Mouse (Mus musculus) stomach, embryonic 16.5 days (tissue): ENCODE results near the gene Hbs1l. TPM values are rescaled to one million over a fixed set of nuclear protein-coding genes. Genes with fewer than 3 reads are reported as not detected.

Experiments
- ATAC-seq: fragments of 200-750 bp; cut with Nextera tagmentation; 2 replicates; pipeline ENCODE4 v1.8.0; 2017; ENCODE audit warnings: moderate number of reproducible peaks, moderate TSS enrichment; ENCODE audit not compliant: insufficient read depth, low FRiP score
- H3K27ac ChIP-seq: fragments of 300-500 bp; sonication (generic); 2 replicates; pipeline ENCODE4 v1.5.1; 2014; ENCODE audit warnings: low read length
- H3K27me3 ChIP-seq: fragments of 300-500 bp; sonication (generic); 2 replicates; pipeline ENCODE4 v1.6.1; 2014; ENCODE audit warnings: low read length, control low read depth, mixed read lengths; ENCODE audit not compliant: control insufficient read depth, insufficient read depth
- H3K36me3 ChIP-seq: fragments of 300-500 bp; sonication (generic); 2 replicates; pipeline ENCODE4 v1.6.1; 2014; ENCODE audit warnings: low read length; ENCODE audit not compliant: control insufficient read depth, insufficient read depth
- H3K4me1 ChIP-seq: fragments of 300-500 bp; sonication (generic); 2 replicates; pipeline ENCODE4 v1.6.1; 2014; ENCODE audit warnings: low read length, control low read depth, mixed read lengths; ENCODE audit not compliant: control insufficient read depth, insufficient read depth
- H3K4me2 ChIP-seq: fragments of 300-500 bp; sonication (generic); 2 replicates; pipeline ENCODE4 v1.6.1; 2014; ENCODE audit warnings: low read depth, low read length, mixed read lengths
- H3K4me3 ChIP-seq: fragments of 300-500 bp; sonication (generic); replicated peaks from 2 replicates; pipeline ENCODE4 v1.5.1; 2014; ENCODE audit warnings: mild to moderate bottlenecking, low read length
- H3K9ac ChIP-seq: fragments of 300-500 bp; sonication (generic); 2 replicates; pipeline ENCODE4 v1.6.1; 2014; ENCODE audit warnings: low read length
- H3K9me3 ChIP-seq: fragments of 300-500 bp; sonication (generic); replicated peaks from 2 replicates; pipeline ENCODE4 v1.6.1; 2016; ENCODE audit warnings: low read length, control low read depth; ENCODE audit not compliant: control insufficient read depth
- whole genome bisulfite sequencing: fragments of 180-500 bp; shearing (Covaris S2); extraction: QIAGEN DNeasy Blood & Tissue Kit; methylation state at CpG from one replicate; pipeline ENCODE4 v1.1.7; 2014; 5-methylcytosine and 5-hydroxymethylcytosine counted together
- polyA plus RNA-seq: library from polyadenylated mRNA; unstranded; fragments of >200 nt; fragmentation: Nextera tagmentation; extraction: Ambion mirVana; gene quantifications from 2 replicates; pipeline ENCODE4 v1.2.1, GENCODE M21; 2015

The Hbs1l gene
- polyA plus RNA-seq, 1 experiment from 2014 or later, result 92.5 TPM

DNA sequence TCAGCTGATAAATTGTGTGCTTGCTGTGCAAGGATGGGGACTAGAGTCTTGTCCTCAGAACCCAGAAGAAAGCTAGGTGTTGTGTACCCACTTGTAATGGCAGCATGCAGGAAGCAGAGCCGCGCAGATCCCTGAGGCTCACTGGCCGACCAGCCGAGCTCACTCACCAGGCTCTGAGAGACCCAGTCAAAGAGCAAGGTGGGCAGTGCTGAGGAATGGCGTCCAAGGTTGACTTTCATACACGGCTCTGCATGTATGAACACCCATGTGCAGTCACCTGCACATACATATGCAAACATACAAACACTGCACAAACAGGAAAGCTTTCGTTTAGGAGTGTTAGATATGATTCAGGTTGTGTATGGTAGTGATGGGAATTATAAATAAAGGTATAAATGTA, 69.2 kb downstream of the Hbs1l start:
- H3K27ac ChIP-seq, result no peak overlapping the region
- no peak overlapping the region for H3K9ac ChIP-seq
- H3K27me3 ChIP-seq, result no peaks in the 10 kb centered on the region
- ATAC-seq, result no peak
- no peak overlapping the region for H3K4me3 ChIP-seq
- H3K9me3 ChIP-seq, result no peaks in the 10 kb centered on the region
- no peaks in the 10 kb centered on the region for H3K4me1 ChIP-seq
- WGBS, result 94% methylated on average over 7 of the region's 7 CpGs
- no peak overlapping the region for H3K4me2 ChIP-seq
- peaks cover 3% of the 10 kb centered on the region; the same call in 1 of the 2 replicates for H3K36me3 ChIP-seq

DNA sequence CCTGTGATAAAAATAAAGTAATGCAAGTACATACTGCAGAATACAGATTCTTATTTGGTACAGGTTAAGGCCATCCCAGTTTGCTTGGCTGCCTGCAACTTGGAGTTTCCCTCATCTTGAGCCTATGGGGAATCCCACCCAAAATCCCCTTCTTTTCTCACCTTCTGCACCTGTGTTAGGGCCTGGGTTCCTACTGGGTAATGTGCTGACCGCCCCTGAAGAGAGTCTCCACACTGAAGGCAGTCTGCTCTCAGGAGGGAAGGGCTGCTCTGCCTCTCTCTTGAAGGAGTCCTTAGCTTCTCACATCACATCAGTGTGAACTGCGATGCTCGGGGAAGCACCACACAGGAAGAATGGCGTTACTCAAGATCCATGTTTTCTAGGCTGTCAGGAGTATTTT, 70.1 kb downstream of the Hbs1l start:
- WGBS, result 83% methylated on average over 4 of the region's 4 CpGs
- no peak overlapping the region for H3K9ac ChIP-seq
- H3K27ac ChIP-seq, result no peak overlapping the region
- no peaks in the 10 kb centered on the region for H3K4me1 ChIP-seq
- ATAC-seq, result no peak
- no peak overlapping the region for H3K4me2 ChIP-seq
- no peaks in the 10 kb centered on the region for H3K9me3 ChIP-seq
- no peaks in the 10 kb centered on the region for H3K27me3 ChIP-seq
- H3K4me3 ChIP-seq, result no peak overlapping the region
- H3K36me3 ChIP-seq, result peaks cover 3% of the 10 kb centered on the region; the same call in 1 of the 2 replicates

GRCm38 (mm10) chr10:21366471-21366870, 70.7 kb downstream of the Hbs1l start:
- H3K9me3 ChIP-seq, result no peaks in the 10 kb centered on the region
- no peak overlapping the region for H3K4me3 ChIP-seq
- H3K36me3 ChIP-seq, result peaks cover 3% of the 10 kb centered on the region; the same call in 1 of the 2 replicates
- ATAC-seq, result no peak
- no peak overlapping the region for H3K27ac ChIP-seq
- H3K4me1 ChIP-seq, result no peaks in the 10 kb centered on the region
- H3K9ac ChIP-seq, result no peak overlapping the region
- H3K4me2 ChIP-seq, result no peak overlapping the region
- H3K27me3 ChIP-seq, result no peaks in the 10 kb centered on the region
- 68% methylated on average over 3 of the region's 3 CpGs for WGBS

DNA sequence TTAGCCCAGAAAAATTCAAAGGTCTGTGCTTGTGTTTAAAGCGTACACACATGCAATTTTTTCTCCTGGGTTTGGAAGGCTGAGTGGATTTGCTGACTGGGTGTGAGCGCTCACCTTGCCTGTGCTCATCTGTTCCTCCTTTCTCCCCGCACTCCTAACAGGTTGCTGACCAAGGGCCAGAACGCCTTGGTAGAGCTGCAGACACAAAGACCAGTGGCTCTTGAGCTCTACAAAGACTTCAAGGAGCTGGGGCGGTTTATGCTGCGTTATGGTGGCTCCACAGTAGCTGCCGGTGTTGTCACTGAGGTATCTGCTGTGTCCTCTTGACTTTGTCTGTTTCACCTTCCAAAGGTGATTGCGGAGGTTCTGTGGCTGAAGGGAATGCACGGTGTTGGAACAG, 71.7 kb downstream of the Hbs1l start:
- no peaks in the 10 kb centered on the region for H3K4me1 ChIP-seq
- ATAC-seq, result no peak
- no peaks in the 10 kb centered on the region for H3K27me3 ChIP-seq
- no peak overlapping the region for H3K9ac ChIP-seq
- H3K36me3 ChIP-seq, result peaks cover 3% of the 10 kb centered on the region; the same call in 1 of the 2 replicates
- H3K9me3 ChIP-seq, result no peaks in the 10 kb centered on the region
- H3K4me3 ChIP-seq, result no peak overlapping the region
- H3K4me2 ChIP-seq, result no peak overlapping the region
- H3K27ac ChIP-seq, result no peak overlapping the region
- WGBS, result 94% methylated on average over 9 of the region's 9 CpGs

GRCm38 (mm10) chr10:21369586-21369985, 73.8 kb downstream of the Hbs1l start:
- Histone ChIP-seq H3K36me3 (peaks cover 3% of the 10 kb centered on the region; the same call in 1 of the 2 replicates), H3K4me2 (no peak overlapping the region), H3K9ac (no peak overlapping the region), H3K27ac (no peak overlapping the region), H3K4me1 (no peaks in the 10 kb centered on the region), H3K27me3 (no peaks in the 10 kb centered on the region), H3K9me3 (no peaks in the 10 kb centered on the region), H3K4me3 (no peak overlapping the region)
- no peak for ATAC-seq
- 91% methylated on average over 2 of the region's 2 CpGs for WGBS

DNA sequence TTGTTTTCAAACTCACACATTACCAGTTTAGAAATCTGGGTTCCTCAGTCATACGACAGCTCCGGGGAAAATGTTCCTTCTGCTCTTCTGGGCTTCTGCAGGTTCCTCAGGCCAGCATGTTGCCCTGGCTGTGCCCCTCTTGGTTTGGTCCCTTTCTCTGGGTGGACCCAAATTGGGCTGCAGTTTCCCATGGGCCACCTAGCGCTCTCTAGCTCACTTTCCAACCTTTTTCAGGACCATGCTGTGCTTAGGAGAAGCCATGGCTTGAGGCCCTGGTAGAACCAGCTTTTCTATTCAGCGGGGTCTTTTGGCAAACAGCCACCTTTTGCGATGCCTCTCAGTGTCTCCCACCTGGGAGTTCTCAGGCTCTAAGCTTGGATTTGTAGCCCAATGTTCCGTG, 76.5 kb downstream of the Hbs1l start:
- Histone ChIP-seq H3K36me3 (peaks cover 3% of the 10 kb centered on the region; the same call in 1 of the 2 replicates), H3K9me3 (no peaks in the 10 kb centered on the region), H3K4me3 (no peak overlapping the region), H3K4me2 (no peak overlapping the region), H3K4me1 (no peaks in the 10 kb centered on the region), H3K27ac (no peak overlapping the region), H3K27me3 (no peaks in the 10 kb centered on the region), H3K9ac (no peak overlapping the region)
- WGBS, result 91% methylated on average over 6 of the region's 6 CpGs
- ATAC-seq, result no peak

- no peaks in the 10 kb centered on the region for H3K36me3 ChIP-seq
- no peaks in the 10 kb centered on the region for H3K4me1 ChIP-seq
- H3K4me2 ChIP-seq, result no peak within 1 kb of the TSS
- H3K27me3 ChIP-seq, result no peaks in the 10 kb centered on the region
- ATAC-seq, result no peak
- no peaks in the 10 kb centered on the region for H3K9me3 ChIP-seq
- H3K9ac ChIP-seq, result no peak within 1 kb of the TSS
- no peak within 1 kb of the TSS for H3K27ac ChIP-seq
- WGBS, result 80% methylated on average over 13 of the region's 13 CpGs
- no peak within 1 kb of the TSS for H3K4me3 ChIP-seq
Observed at GRCm38 (mm10) chr10:21376682-21377473, 81.1 kb downstream of the Hbs1l start, which contains the start of gene Aldh8a1. Gene Aldh8a1 (plus strand): TSS chr10:21377291.

GRCm38 (mm10) chr10:21378196-21378944, 82.6 kb downstream of the Hbs1l start:
- no peak overlapping the region for H3K27ac ChIP-seq
- H3K9me3 ChIP-seq, result no peaks in the 10 kb centered on the region
- H3K4me3 ChIP-seq, result no peak overlapping the region
- no peak for ATAC-seq
- H3K4me2 ChIP-seq, result no peak overlapping the region
- no peaks in the 10 kb centered on the region for H3K4me1 ChIP-seq
- no peaks in the 10 kb centered on the region for H3K27me3 ChIP-seq
- no peak overlapping the region for H3K9ac ChIP-seq
- 59% methylated on average over 9 of the region's 9 CpGs for WGBS
- no peaks in the 10 kb centered on the region for H3K36me3 ChIP-seq

DNA sequence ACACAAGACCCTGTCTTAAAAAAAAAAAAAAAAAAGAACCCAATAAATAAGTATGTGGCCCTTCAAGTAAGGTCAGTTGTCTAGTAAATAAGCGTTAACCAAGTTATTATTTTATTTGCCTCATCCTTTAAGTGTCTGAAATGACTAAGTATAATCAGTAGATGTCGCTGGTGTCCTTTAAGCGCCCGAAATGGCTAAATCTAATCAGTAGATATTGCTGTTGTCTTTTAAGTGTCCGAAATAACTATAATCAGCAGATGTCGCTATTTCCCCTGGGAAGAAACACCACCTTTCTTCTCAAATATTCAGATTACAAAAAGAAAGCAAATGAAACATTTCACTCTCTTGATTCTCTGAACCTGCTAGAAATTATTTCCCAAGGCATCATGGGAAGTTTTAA, 87.1 kb downstream of the Hbs1l start:
- H3K4me2 ChIP-seq, result no peak overlapping the region
- no peaks in the 10 kb centered on the region for H3K4me1 ChIP-seq
- H3K36me3 ChIP-seq, result no peaks in the 10 kb centered on the region
- no peak overlapping the region for H3K27ac ChIP-seq
- no peaks in the 10 kb centered on the region for H3K9me3 ChIP-seq
- H3K9ac ChIP-seq, result no peak overlapping the region
- ATAC-seq, result no peak
- no peak overlapping the region for H3K4me3 ChIP-seq
- no peaks in the 10 kb centered on the region for H3K27me3 ChIP-seq
- 19% methylated on average over 6 of the region's 6 CpGs for WGBS
